Mouse (Mus musculus) kidney, adult 2 months (tissue): ENCODE data around the gene Lrrc10b. TPM values are rescaled to one million over a fixed set of nuclear protein-coding genes. Genes with fewer than 3 reads are reported as not detected.

ENCODE experiments used
- DNase-seq: peaks from one replicate; pipeline ENCODE4 v3.0.0; 2021
- H3K27ac ChIP-seq: fragments of 200-500 bp; 2 replicates; pipeline ENCODE4 v1.5.1; 2012; ENCODE audit warnings: low read depth, low read length, control low read depth, inconsistent platforms; ENCODE audit not compliant: insufficient read depth
- H3K27me3 ChIP-seq: fragments of 200-500 bp; replicated peaks from 2 replicates; pipeline ENCODE4 v1.6.1; 2012; ENCODE audit warnings: mild to moderate bottlenecking, moderate library complexity, low read length, inconsistent platforms; ENCODE audit not compliant: control insufficient read depth, insufficient read depth
- H3K36me3 ChIP-seq: fragments of 200-500 bp; 2 replicates; pipeline ENCODE4 v1.6.1; 2012; ENCODE audit warnings: mild to moderate bottlenecking, moderate library complexity, low read length, inconsistent platforms; ENCODE audit not compliant: control insufficient read depth, insufficient read depth
- H3K4me1 ChIP-seq: fragments of 200-500 bp; 2 replicates; pipeline ENCODE4 v1.6.1; 2011; ENCODE audit warnings: low read length; ENCODE audit not compliant: control insufficient read depth, insufficient read depth
- H3K4me3 ChIP-seq: fragments of 200-500 bp; 2 replicates; pipeline ENCODE4 v1.5.1; 2011; ENCODE audit warnings: mild to moderate bottlenecking, low read depth, low read length, control low read depth; ENCODE audit not compliant: insufficient read depth
- CTCF ChIP-seq: fragments of 200-500 bp; conservative IDR thresholded peaks from 2 replicates; pipeline ENCODE4 v1.5.1; 2011; ENCODE audit warnings: low read depth, mild to moderate bottlenecking, control low read depth, low read length, moderate library complexity, mixed read lengths; ENCODE audit not compliant: insufficient read depth, insufficient read length
- POLR2A ChIP-seq: fragments of 200-500 bp; IDR thresholded peaks from one replicate; pipeline ENCODE4 v1.6.1; 2011; ENCODE audit warnings: low read depth, low read length, control low read depth
- WGBS: fragments of 180-500 bp; shearing (Covaris S2); methylation state at CpG from one replicate; pipeline ENCODE4 v1.1.7; 2018; 5-methylcytosine and 5-hydroxymethylcytosine counted together
- polyA plus RNA-seq: library from polyadenylated mRNA; depleted of rRNA; stranded (reverse); fragments of >200 nt; gene quantifications from 2 replicates; pipeline ENCODE4 v1.2.3, GENCODE M21; 2012

The Lrrc10b gene
- polyA plus RNA-seq, 1 experiment, result 0.39 TPM

- no peak for TF ChIP-seq CTCF
- TF ChIP-seq POLR2A, result no peak
- H3K36me3 ChIP-seq, result no peaks in the 10 kb centered on the region
- H3K4me3 ChIP-seq, result no peak overlapping the region
- H3K27me3 ChIP-seq, result no peaks in the 10 kb centered on the region
- WGBS, result 93% methylated on average over 15 of the region's 15 CpGs
- no peak for DNase-seq
- H3K27ac ChIP-seq, result no peak overlapping the region
- no peaks in the 10 kb centered on the region for H3K4me1 ChIP-seq
Observed at GRCm38 (mm10) chr19:10444685-10445369, 12.4 kb downstream of the Lrrc10b start.

DNA sequence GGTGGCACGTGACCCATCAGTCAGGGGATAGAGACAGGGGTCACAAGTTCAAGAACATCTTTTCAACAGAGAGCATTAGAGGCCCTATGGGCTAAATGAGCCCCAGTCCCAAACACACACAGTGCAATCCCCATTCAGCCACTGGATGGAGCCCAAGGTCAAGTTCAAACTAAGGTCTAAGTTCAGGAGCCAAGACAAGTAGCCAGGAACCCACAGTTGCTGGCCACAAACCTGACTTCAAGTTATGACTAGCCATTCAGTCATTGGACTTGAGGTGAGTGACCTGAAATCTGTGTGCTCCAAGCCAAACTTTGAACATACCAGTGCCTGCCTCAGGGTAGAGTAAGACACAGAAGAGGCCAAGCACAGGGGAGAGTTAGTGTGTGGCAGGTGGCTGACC is 19.8 kb downstream of the Lrrc10b start:
- H3K36me3 ChIP-seq, result no peaks in the 10 kb centered on the region
- no peaks in the 10 kb centered on the region for H3K27me3 ChIP-seq
- H3K27ac ChIP-seq, result no peak overlapping the region
- no peaks in the 10 kb centered on the region for H3K4me1 ChIP-seq
- TF ChIP-seq CTCF (peak; percentile 42), POLR2A (no peak)
- peak; percentile 61 for DNase-seq
- no peak overlapping the region for H3K4me3 ChIP-seq
- 69% methylated on average over 1 of the region's 1 CpGs for WGBS

- no peaks in the 10 kb centered on the region for H3K4me1 ChIP-seq
- H3K27ac ChIP-seq, result no peak overlapping the region
- no peaks in the 10 kb centered on the region for H3K36me3 ChIP-seq
- no peaks in the 10 kb centered on the region for H3K27me3 ChIP-seq
- 45% methylated on average over 1 of the region's 1 CpGs for WGBS
- no peak overlapping the region for H3K4me3 ChIP-seq
- no peak for TF ChIP-seq POLR2A
- TF ChIP-seq CTCF, result no peak
- no peak for DNase-seq
Observed at GRCm38 (mm10) chr19:10436726-10437125, 20.5 kb downstream of the Lrrc10b start.

- no peaks in the 10 kb centered on the region for H3K36me3 ChIP-seq
- no peak overlapping the region for H3K4me3 ChIP-seq
- no peak overlapping the region for H3K27ac ChIP-seq
- 24% methylated on average over 3 of the region's 3 CpGs for WGBS
- DNase-seq, result peak; percentile 80
- H3K4me1 ChIP-seq, result no peaks in the 10 kb centered on the region
- TF ChIP-seq CTCF (peak; percentile 83), POLR2A (no peak)
- H3K27me3 ChIP-seq, result no peaks in the 10 kb centered on the region
Observed at GRCm38 (mm10) chr19:10435908-10436307, 21.4 kb downstream of the Lrrc10b start.

DNA sequence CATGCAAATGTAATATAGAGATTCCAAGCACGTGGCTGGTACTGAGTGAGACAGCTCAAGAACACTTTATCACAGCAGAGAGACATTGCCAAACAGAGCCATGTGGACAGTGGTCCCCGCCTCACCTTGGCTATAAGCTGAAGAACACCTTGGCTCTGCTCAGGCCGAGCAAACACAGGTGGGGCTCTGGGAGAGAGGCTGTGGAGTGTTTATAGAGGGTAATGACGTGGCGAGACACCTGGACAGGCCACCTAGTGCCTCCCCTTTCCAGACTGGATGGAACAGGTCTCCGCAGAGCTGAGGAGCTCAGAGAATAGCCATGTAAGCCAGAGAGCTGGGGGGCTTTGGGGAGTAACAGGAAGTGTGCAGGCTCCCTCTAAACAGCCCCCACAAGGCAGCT is 22.3 kb downstream of the Lrrc10b start:
- Histone ChIP-seq H3K4me1 (no peaks in the 10 kb centered on the region), H3K27me3 (no peaks in the 10 kb centered on the region), H3K4me3 (no peak overlapping the region), H3K27ac (no peak overlapping the region), H3K36me3 (no peaks in the 10 kb centered on the region)
- no peak for DNase-seq
- WGBS, result 76% methylated on average over 6 of the region's 6 CpGs
- TF ChIP-seq POLR2A, result no peak
- TF ChIP-seq CTCF, result no peak

- no peak for TF ChIP-seq POLR2A
- TF ChIP-seq CTCF, result no peak
- Histone ChIP-seq H3K27me3 (no peaks in the 10 kb centered on the region), H3K4me1 (no peaks in the 10 kb centered on the region), H3K27ac (no peak overlapping the region), H3K36me3 (no peaks in the 10 kb centered on the region), H3K4me3 (no peak overlapping the region)
- WGBS, result 72% methylated on average over 9 of the region's 9 CpGs
- DNase-seq, result no peak
Observed at GRCm38 (mm10) chr19:10433879-10434540, 23.3 kb downstream of the Lrrc10b start.

DNA sequence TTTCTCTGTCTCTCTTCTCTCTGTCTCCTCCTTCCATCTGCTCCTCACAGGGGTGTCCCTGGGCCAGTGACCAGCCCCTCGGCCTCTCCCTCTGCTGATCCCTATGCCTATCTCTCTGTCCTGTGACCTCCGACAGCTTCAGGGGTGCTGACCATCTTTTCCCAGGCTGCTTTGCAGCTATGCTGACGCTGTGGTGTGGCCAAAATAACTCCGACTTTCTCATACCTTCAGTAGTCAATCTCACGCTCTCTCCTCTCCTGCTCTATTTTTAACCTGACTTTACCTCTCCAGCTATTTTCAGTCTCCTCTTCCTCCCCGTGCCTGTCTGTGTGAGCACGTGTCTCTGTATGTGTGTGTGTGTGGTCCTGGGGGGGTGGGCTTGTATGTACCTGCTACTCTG is 24.0 kb downstream of the Lrrc10b start:
- WGBS, result 78% methylated on average over 7 of the region's 7 CpGs
- no peak for DNase-seq

More for the DNA sequence above, 24.0 kb downstream of the Lrrc10b start:
- Histone ChIP-seq H3K4me3 (no peak overlapping the region), H3K4me1 (no peaks in the 10 kb centered on the region), H3K36me3 (no peaks in the 10 kb centered on the region), H3K27ac (no peak overlapping the region), H3K27me3 (no peaks in the 10 kb centered on the region)
- TF ChIP-seq POLR2A (no peak), CTCF (no peak)
